Mouse (Mus musculus) forebrain, embryonic 16.5 days (tissue): ENCODE measurements around the gene Sobp. TPM values are rescaled to one million over a fixed set of nuclear protein-coding genes. Genes with fewer than 3 reads are reported as not detected.

Source experiments
- ATAC-seq: fragments of 200-750 bp; cut with Nextera tagmentation; 2 replicates; pipeline ENCODE4 v1.8.0; 2017; ENCODE audit warnings: mild to moderate bottlenecking, moderate library complexity
- H3K27ac ChIP-seq: fragments of 300-500 bp; sonication (generic); 2 replicates; pipeline ENCODE4 v1.5.1; 2014; ENCODE audit warnings: low read length, control low read depth
- H3K27me3 ChIP-seq: fragments of 300-500 bp; sonication (generic); replicated peaks from 2 replicates; pipeline ENCODE4 v1.6.1; 2014; ENCODE audit warnings: low read length; ENCODE audit not compliant: control insufficient read depth, insufficient read depth
- H3K36me3 ChIP-seq: fragments of 300-500 bp; sonication (generic); 2 replicates; pipeline ENCODE4 v1.6.1; 2014; ENCODE audit not compliant: control insufficient read depth, insufficient read depth
- H3K4me1 ChIP-seq: fragments of 300-500 bp; sonication (generic); replicated peaks from 2 replicates; pipeline ENCODE4 v1.6.1; 2014; ENCODE audit warnings: low read length; ENCODE audit not compliant: control insufficient read depth, insufficient read depth
- H3K4me2 ChIP-seq: fragments of 300-500 bp; sonication (generic); 2 replicates; pipeline ENCODE4 v1.6.1; 2014; ENCODE audit warnings: mild to moderate bottlenecking, low read length, control low read depth
- H3K4me3 ChIP-seq: fragments of 300-500 bp; sonication (generic); replicated peaks from 2 replicates; pipeline ENCODE4 v1.5.1; 2014; ENCODE audit warnings: mild to moderate bottlenecking, low read length, control low read depth
- H3K9ac ChIP-seq: fragments of 300-500 bp; sonication (generic); replicated peaks from 2 replicates; pipeline ENCODE4 v1.6.1; 2014; ENCODE audit warnings: low read depth, low read length, control low read depth
- H3K9me3 ChIP-seq: fragments of 300-500 bp; sonication (generic); 2 replicates; pipeline ENCODE4 v1.6.1; 2016; ENCODE audit warnings: low read length; ENCODE audit not compliant: control insufficient read depth
- WGBS: fragments of 180-500 bp; shearing (Covaris S2); extraction: QIAGEN DNeasy Blood & Tissue Kit; methylation state at CpG from one replicate; pipeline ENCODE4 v1.1.7; 2014; 5-methylcytosine and 5-hydroxymethylcytosine counted together
- polyA plus RNA-seq: library from polyadenylated mRNA; unstranded; fragments of >200 nt; fragmentation: Nextera tagmentation; extraction: Ambion mirVana; gene quantifications from 2 replicates; pipeline ENCODE4 v1.2.1, GENCODE M21; 2015

Sobp gene
- polyA plus RNA-seq, 1 experiment from 2014 or later: 15.1 TPM

GRCm38 (mm10) chr10:43180313-43180912, 6.1 kb upstream of the Sobp start:
- Histone ChIP-seq H3K4me3 (no peak overlapping the region), H3K4me2 (no peak overlapping the region), H3K36me3 (no peaks in the 10 kb centered on the region), H3K27me3 (0 out of 2 replicates have a peak, but pooled peaks cover 3% of the 10 kb centered on the region), H3K9me3 (no peaks in the 10 kb centered on the region), H3K27ac (no peak overlapping the region), H3K9ac (no peak overlapping the region), H3K4me1 (peaks cover 13% of the 10 kb centered on the region)
- ATAC-seq: peak; percentile 45; the same call in 1 of the 2 replicates
- 15% methylated on average over 5 of the region's 5 CpGs for WGBS

- Histone ChIP-seq H3K27me3 (0 out of 2 replicates have a peak, but pooled peaks cover 3% of the 10 kb centered on the region), H3K9ac (peak overlapping the region; percentile 98), H3K4me1 (peaks cover 28% of the 10 kb centered on the region), H3K9me3 (no peaks in the 10 kb centered on the region), H3K4me2 (peak overlapping the region; percentile 74), H3K27ac (peak overlapping the region; percentile 96), H3K36me3 (no peaks in the 10 kb centered on the region), H3K4me3 (peak overlapping the region; percentile 68)
- under 1% methylated on average over 18 of the region's 18 CpGs for WGBS
- ATAC-seq: peak; percentile 34
Measured at GRCm38 (mm10) chr10:43175156-43175601, 849 bp upstream of the Sobp start.

DNA sequence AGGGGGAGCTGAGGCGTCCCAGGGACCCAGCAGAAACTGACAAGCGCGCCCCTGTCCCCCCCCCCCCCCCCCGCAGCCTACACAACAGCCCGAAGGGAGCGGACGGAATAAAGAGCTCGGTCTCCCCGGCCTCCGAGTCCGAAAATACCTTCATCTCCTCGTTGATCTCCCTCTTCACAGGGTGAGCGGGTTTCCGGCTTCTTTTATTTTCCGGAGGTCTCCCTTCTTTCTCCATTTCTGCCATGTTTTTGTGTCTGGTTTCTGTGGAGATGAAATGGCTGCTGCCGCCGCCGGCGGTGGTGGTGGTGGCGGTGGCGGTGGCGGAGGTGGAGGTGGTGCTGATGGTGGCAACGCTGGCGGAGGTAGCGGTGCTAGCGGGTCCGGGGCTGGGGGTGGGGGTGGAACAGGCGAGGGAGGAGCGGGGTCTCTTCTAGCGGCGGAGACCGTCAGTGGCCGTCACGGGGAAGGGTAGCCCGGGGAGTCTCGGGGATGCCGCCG, 453 bp downstream of the Sobp start:
- Histone ChIP-seq H3K9ac (peak overlapping the region; percentile 98), H3K36me3 (no peaks in the 10 kb centered on the region), H3K4me3 (peak overlapping the region; percentile 68), H3K27ac (peak overlapping the region; percentile 96), H3K4me1 (peaks cover 34% of the 10 kb centered on the region), H3K9me3 (no peaks in the 10 kb centered on the region), H3K4me2 (peak overlapping the region; percentile 74), H3K27me3 (0 out of 2 replicates have a peak, but pooled peaks cover 3% of the 10 kb centered on the region)
- ATAC-seq: peak; percentile 47
- 1% methylated on average over 23 of the region's 38 CpGs for WGBS

DNA sequence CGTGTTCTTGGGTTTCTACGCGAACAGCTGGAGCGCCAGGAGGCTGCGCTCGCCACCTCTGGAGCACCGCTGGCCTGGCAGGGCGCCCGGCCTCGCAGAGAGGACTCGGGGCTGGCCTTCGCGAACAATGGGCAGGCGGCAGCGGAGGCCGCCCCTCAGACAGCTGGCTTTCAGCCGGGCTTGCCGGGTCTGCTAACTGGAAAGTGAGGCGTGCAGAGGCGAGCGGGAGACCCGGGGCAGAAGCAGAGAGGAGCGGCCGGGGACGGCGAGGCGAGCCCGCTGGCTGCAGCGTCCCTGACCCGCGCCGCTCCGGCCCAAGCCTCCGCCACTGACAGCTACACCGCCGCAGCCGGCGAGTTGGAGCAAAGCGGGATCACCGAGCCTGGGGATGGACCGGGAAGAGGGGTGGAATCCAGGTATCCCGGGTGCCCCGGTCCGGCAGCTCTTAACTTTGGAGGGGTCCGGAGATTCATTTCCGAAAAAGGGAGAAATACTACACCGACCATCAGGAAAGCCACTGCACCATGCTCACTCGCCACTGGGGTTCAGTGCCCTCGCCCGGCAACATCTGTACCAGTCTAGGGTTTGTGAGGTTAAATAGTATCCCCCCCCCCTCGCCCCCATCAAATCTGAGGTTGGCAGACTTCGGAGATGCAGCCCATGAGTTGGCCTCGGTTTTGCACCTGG, 1.0 kb downstream of the Sobp start:
- Histone ChIP-seq H3K36me3 (no peaks in the 10 kb centered on the region), H3K4me3 (peak overlapping the region; percentile 68), H3K9ac (peak overlapping the region; percentile 98), H3K4me1 (peaks cover 36% of the 10 kb centered on the region), H3K27me3 (0 out of 2 replicates have a peak, but pooled peaks cover 3% of the 10 kb centered on the region), H3K4me2 (peak overlapping the region; percentile 74), H3K27ac (peak overlapping the region; percentile 96), H3K9me3 (no peaks in the 10 kb centered on the region)
- WGBS: under 1% methylated on average over 53 of the region's 53 CpGs
- peak; percentile 13 for ATAC-seq

- WGBS: 3% methylated on average over 8 of the region's 8 CpGs
- Histone ChIP-seq H3K36me3 (no peaks in the 10 kb centered on the region), H3K27ac (no peak overlapping the region), H3K4me2 (peak overlapping the region; percentile 74), H3K9ac (peak overlapping the region; percentile 98), H3K27me3 (0 out of 2 replicates have a peak, but pooled peaks cover 3% of the 10 kb centered on the region), H3K4me3 (peak overlapping the region; percentile 68), H3K9me3 (no peaks in the 10 kb centered on the region), H3K4me1 (peaks cover 36% of the 10 kb centered on the region)
- ATAC-seq: no peak
Measured at GRCm38 (mm10) chr10:43172554-43172953, 1.8 kb downstream of the Sobp start.

- Histone ChIP-seq H3K9me3 (no peaks in the 10 kb centered on the region), H3K4me2 (peak overlapping the region; percentile 74), H3K4me1 (peaks cover 36% of the 10 kb centered on the region), H3K27me3 (0 out of 2 replicates have a peak, but pooled peaks cover 3% of the 10 kb centered on the region), H3K4me3 (peak overlapping the region; percentile 68), H3K27ac (no peak overlapping the region), H3K36me3 (no peaks in the 10 kb centered on the region), H3K9ac (peak overlapping the region; percentile 32; the same call in 1 of the 2 replicates)
- 8% methylated on average over 7 of the region's 7 CpGs for WGBS
- no peak for ATAC-seq
Measured at GRCm38 (mm10) chr10:43172066-43172465, 2.3 kb downstream of the Sobp start.

DNA sequence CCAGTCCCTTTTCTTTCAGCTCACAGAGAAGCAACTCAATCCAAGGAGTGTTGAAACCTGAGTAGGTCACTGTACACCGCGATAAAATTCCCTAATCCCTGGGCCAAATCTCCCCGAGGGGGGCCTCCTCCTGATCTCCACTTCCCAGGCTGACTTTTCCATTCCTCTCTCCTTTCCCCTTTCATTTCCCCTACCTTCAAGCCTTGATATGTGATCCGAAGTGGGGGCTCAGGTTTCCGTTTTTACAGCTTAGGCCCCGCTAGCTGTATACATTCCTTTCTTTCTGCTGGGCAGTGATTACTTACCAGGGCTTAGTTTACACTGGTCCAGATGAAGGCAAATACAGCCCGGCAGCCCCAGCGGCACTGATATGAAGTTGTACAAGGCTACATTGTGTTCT, 3.2 kb downstream of the Sobp start:
- H3K9me3 ChIP-seq: no peaks in the 10 kb centered on the region
- H3K4me3 ChIP-seq: peak overlapping the region; percentile 44
- peak overlapping the region; percentile 64 for H3K4me2 ChIP-seq
- H3K36me3 ChIP-seq: no peaks in the 10 kb centered on the region
- no peak for ATAC-seq
- WGBS: 12% methylated on average over 8 of the region's 8 CpGs
- peaks cover 36% of the 10 kb centered on the region for H3K4me1 ChIP-seq
- H3K27me3 ChIP-seq: 0 out of 2 replicates have a peak, but pooled peaks cover 2% of the 10 kb centered on the region
- no peak overlapping the region for H3K27ac ChIP-seq
- H3K9ac ChIP-seq: peak overlapping the region; percentile 28

DNA sequence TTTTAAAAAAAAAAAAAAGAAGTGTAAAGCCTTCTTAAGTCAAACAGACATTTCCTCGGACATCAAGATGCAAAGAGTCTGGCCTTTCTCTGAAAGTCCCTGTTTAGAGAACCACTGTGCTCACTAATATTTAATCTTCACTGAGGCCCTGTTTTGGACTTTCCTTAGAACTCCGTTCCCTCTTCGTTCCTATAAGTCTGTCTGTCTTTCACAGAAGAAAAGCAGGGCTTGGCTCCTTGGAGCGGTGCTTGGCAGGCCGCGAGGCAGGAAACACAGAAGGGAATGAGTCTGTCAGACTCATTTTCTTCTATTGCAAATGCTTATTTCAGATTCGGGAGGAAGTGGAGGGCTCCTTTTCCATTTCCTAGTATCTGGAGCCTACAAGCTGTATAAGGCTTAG, 5.5 kb downstream of the Sobp start:
- Histone ChIP-seq H3K27me3 (no peaks in the 10 kb centered on the region), H3K4me3 (no peak overlapping the region), H3K9ac (no peak overlapping the region), H3K27ac (no peak overlapping the region), H3K4me2 (peak overlapping the region; percentile 19; the same call in 1 of the 2 replicates), H3K4me1 (peaks cover 26% of the 10 kb centered on the region), H3K9me3 (no peaks in the 10 kb centered on the region), H3K36me3 (no peaks in the 10 kb centered on the region)
- 58% methylated on average over 7 of the region's 7 CpGs for WGBS
- no peak for ATAC-seq

GRCm38 (mm10) chr10:43166817-43167216, 7.5 kb downstream of the Sobp start:
- Histone ChIP-seq H3K27ac (no peak overlapping the region), H3K4me2 (no peak overlapping the region), H3K27me3 (no peaks in the 10 kb centered on the region), H3K4me3 (no peak overlapping the region), H3K36me3 (no peaks in the 10 kb centered on the region), H3K9ac (no peak overlapping the region), H3K9me3 (0 out of 2 replicates have a peak, but pooled peaks cover 2% of the 10 kb centered on the region), H3K4me1 (peaks cover 19% of the 10 kb centered on the region)
- no peak for ATAC-seq
- WGBS: 98% methylated on average over 3 of the region's 3 CpGs
